Mouse (Mus musculus): ENCODE data around the gene Tspan33. TPM values are rescaled to one million over a fixed set of nuclear protein-coding genes. Genes with fewer than 3 reads are reported as not detected.
"Not testable (repeated sequence)": the region's sequence is repeated elsewhere in the genome, so short reads cannot be mapped to it uniquely, and the experiment has no call there.

Gene Tspan33
- polyA plus RNA-seq, 1 experiment from 2014 or later = 11.9 TPM

DNA sequence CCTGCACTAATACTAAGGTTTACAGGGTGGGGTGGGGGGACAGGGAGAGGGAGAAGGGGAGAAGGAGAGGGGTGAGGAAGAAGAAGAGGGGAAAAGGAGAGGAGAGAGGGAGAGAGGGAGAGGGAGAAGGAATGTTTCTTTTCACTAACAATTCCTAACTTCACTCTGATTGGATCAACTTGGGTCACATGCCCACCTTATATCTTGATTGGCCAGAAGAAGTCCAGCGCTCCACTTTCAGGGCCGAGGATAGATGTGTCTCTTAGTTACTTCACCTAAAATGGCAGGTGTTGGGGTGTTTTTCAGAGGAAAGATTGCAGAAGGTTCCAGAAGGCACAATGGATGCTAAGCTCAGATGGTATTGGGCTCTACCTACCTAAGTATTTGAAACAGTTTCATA, 20.3 kb upstream of the Tspan33 start:
- ATAC-seq (ENCODE audit: insufficient number of reproducible peaks, low FRiP score) = no peak
- H3K27ac ChIP-seq (ENCODE audit: poor library complexity, severe bottlenecking) = no peak overlapping the region
- WGBS = 38% methylated on average over 2 of the region's 2 CpGs

DNA sequence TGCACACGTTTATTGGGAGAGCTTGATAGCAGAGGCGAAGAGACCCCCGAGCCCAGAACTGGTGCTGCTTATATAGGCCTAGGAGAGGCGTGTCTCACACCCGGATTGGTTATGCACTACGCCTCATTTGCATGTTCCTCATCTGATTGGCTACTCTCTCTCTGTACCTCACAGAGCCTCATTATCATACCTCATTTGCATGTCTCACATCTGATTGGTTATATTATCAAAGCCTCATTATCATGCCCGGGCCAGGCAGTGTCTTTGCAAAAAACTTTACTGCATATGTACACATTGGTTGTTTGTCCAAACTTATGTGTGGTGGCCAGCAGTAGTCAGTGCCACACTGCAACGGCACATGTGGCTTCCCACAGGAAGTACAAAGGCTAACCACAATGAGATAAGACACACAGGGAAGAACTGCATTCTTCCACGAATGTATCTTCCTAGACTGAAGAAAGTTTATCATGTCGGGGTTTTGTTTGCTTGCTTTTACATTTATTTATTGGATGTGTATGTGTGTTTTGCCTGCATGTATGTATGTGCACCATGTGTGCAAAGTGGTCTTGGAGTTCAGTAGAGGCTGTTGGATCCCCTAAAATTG, 14.0 kb upstream of the Tspan33 start:
- H3K27me3 ChIP-seq (replicated peaks); H3K36me3 ChIP-seq; H3K9ac ChIP-seq; H3K9me3 ChIP-seq (replicated peaks); H3K27ac ChIP-seq (ENCODE audit: poor library complexity, severe bottlenecking); H3K4me3 ChIP-seq; H3K4me1 ChIP-seq (replicated peaks); ATAC-seq (ENCODE audit: insufficient number of reproducible peaks, low FRiP score); H3K4me2 ChIP-seq: not testable (repeated sequence)
- WGBS = 79% methylated on average over 10 of the region's 10 CpGs

More for the DNA sequence above, 20.3 kb upstream of the Tspan33 start:
- Histone ChIP-seq H3K9ac (no peak overlapping the region), H3K36me3 (no peaks in the 10 kb centered on the region), H3K4me2 (no peak overlapping the region), H3K4me3 (no peak overlapping the region), H3K9me3 (replicated peaks) (no peaks in the 10 kb centered on the region), H3K4me1 (replicated peaks) (peaks cover 10% of the 10 kb centered on the region; the same call in 1 of the 2 replicates), H3K27me3 (replicated peaks) (no peaks in the 10 kb centered on the region)

DNA sequence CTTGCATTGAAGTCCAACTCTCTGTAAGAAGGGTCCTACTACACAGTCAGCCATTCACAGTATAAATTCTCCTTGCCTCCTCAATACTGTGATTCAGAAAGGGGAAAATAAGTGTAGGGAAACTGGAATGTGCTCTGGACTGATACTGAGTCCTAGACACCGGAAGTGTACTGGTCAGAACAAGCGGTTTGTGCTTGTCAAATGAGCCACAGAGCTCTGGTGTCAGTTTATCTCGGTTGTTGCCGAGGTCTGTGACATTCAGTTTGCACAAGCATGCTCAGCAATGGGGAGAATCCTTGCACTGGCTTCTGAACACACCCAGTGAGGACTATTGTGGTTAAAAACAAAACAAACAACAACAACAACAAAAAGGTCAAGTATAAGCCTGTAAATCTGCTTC, 12.2 kb upstream of the Tspan33 start:
- H3K9ac ChIP-seq = no peak overlapping the region
- ATAC-seq (ENCODE audit: insufficient number of reproducible peaks, low FRiP score) = no peak
- H3K27me3 ChIP-seq (replicated peaks) = no peaks in the 10 kb centered on the region
- H3K4me2 ChIP-seq = no peak overlapping the region
- H3K4me1 ChIP-seq (replicated peaks) = no peaks in the 10 kb centered on the region
- H3K27ac ChIP-seq (ENCODE audit: poor library complexity, severe bottlenecking) = no peak overlapping the region
- WGBS = 46% methylated on average over 4 of the region's 4 CpGs
- H3K36me3 ChIP-seq = no peaks in the 10 kb centered on the region
- H3K9me3 ChIP-seq (replicated peaks) = no peaks in the 10 kb centered on the region
- no peak overlapping the region for H3K4me3 ChIP-seq

DNA sequence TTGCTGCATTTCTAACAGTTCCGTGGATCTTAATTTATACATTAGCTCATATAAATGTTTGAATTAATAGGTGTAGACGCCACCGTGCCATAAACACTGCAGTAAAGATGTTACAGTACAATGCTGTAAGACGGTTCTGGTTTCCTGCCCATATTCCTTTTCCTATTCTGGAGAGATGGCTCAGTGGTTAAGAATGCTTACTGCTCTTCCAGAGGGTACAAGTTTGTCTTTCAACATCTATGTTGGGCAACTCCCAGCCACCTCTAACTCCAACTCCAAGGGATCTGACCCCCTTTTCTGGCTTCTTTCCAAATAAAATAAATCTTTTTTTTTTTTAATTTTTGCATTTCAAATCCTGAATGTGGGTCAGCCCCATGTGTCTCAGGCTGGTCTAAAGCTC, 9.3 kb upstream of the Tspan33 start:
- no peak overlapping the region for H3K9ac ChIP-seq
- no peaks in the 10 kb centered on the region for H3K36me3 ChIP-seq
- H3K27ac ChIP-seq (ENCODE audit: poor library complexity, severe bottlenecking) = no peak overlapping the region
- no peak overlapping the region for H3K4me3 ChIP-seq
- H3K27me3 ChIP-seq (replicated peaks) = no peaks in the 10 kb centered on the region
- WGBS = 78% methylated on average over 4 of the region's 4 CpGs
- no peaks in the 10 kb centered on the region for H3K9me3 ChIP-seq (replicated peaks)
- H3K4me1 ChIP-seq (replicated peaks) = no peaks in the 10 kb centered on the region
- ATAC-seq (ENCODE audit: insufficient number of reproducible peaks, low FRiP score) = no peak
- H3K4me2 ChIP-seq = no peak overlapping the region

DNA sequence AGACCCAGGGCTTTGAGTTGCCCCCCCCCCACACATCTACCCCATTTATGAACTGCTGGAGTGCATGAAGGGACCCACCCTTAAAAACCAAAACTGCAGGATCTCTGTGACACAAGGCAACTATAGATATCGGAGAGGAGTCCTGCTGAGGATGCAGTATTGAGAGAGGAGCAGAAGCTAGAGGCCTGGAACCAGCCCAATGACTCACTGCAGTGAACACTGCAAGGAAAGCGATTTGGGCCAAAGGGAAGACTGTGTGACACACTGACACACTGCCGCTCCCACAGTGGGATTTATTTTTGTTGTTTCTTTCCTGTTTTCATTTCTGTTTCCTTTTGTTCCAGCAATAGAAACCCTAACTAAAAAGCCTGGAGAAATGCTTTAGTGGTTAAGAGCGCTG, 8.1 kb upstream of the Tspan33 start:
- no peaks in the 10 kb centered on the region for H3K9me3 ChIP-seq (replicated peaks)
- H3K4me1 ChIP-seq (replicated peaks) = no peaks in the 10 kb centered on the region
- peaks cover 1% of the 10 kb centered on the region for H3K27me3 ChIP-seq (replicated peaks)
- H3K9ac ChIP-seq = no peak overlapping the region
- WGBS = 84% methylated on average over 4 of the region's 4 CpGs
- no peaks in the 10 kb centered on the region for H3K36me3 ChIP-seq
- no peak for ATAC-seq (ENCODE audit: insufficient number of reproducible peaks, low FRiP score)
- H3K27ac ChIP-seq (ENCODE audit: poor library complexity, severe bottlenecking) = no peak overlapping the region
- no peak overlapping the region for H3K4me2 ChIP-seq
- H3K4me3 ChIP-seq = no peak overlapping the region

DNA sequence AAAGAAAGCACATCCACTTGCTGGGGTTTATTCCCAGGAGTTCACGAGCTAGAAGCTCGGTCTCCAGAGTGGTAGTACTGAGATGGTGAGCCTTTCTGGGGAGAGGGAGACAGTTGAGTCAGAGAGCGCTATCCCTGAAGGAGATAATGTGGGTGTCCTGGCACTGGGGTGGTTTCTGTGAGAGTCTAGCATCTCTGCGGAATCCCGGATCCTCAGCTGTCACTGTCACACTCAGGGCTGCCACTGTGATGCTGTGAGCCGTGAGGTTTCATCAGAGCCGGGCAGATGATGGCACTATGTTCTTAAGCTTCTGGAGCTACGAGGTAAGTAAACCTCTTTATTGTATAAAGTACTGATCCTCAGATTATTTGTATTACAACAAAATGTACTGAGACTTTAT, 4.6 kb upstream of the Tspan33 start:
- H3K27ac ChIP-seq (ENCODE audit: poor library complexity, severe bottlenecking) = no peak overlapping the region
- H3K36me3 ChIP-seq = no peaks in the 10 kb centered on the region
- peaks cover 3% of the 10 kb centered on the region; the same call in 1 of the 2 replicates for H3K4me1 ChIP-seq (replicated peaks)
- 64% methylated on average over 8 of the region's 8 CpGs for WGBS
- H3K4me3 ChIP-seq = no peak overlapping the region
- H3K4me2 ChIP-seq = no peak overlapping the region
- no peaks in the 10 kb centered on the region for H3K9me3 ChIP-seq (replicated peaks)
- H3K9ac ChIP-seq = no peak overlapping the region
- no peak for ATAC-seq (ENCODE audit: insufficient number of reproducible peaks, low FRiP score)
- peaks cover 24% of the 10 kb centered on the region for H3K27me3 ChIP-seq (replicated peaks)

DNA sequence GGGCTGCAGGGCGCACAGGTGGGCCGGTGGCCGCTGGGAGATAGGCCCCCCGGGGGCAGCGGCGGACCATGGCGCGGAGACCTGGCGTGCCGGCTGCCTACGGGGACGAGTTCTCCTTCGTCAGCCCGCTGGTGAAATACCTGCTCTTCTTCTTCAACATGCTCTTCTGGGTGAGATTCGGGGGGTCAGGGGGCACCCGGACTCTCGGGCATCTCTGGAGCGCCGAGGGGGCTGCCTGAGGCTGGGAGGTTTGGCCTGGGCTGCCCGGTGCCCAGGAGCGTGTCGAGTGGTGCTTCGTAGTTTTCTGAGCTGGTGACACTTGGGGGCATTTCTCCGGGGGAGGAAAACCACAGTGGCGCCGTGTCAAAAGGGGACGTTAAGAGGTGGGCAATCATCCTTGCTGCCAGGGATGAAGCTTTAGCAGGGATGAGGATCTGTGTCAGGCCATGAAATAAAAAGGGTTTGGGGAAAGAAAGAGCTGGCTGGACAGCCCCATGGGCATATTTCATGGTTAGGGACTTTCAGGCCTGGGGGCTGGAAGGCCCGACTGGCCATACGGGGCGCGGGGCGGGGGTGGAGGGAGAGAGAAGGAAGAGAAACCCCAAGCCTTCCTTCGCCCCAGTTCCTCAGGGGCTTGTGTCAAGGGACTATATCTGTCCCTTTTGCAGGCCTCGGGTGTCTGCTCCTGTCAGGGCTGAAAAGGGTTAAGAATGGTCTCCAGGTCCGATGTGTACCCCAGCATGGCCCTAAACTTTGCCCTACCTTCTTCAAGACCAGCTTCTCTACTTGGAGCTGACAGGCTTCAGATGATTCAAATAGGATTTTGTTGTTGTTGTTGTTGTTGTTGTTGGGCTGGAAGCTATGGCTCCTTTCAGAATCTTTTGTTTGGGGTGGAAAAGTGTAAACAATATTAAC, 610 bp downstream of the Tspan33 start:
- H3K27me3 ChIP-seq (replicated peaks) = peaks cover 41% of the 10 kb centered on the region
- H3K27ac ChIP-seq (ENCODE audit: poor library complexity, severe bottlenecking) = no peak overlapping the region
- H3K4me1 ChIP-seq (replicated peaks) = peaks cover 18% of the 10 kb centered on the region
- ATAC-seq (ENCODE audit: insufficient number of reproducible peaks, low FRiP score) = no peak
- peak overlapping the region; percentile 93 for H3K4me3 ChIP-seq
- H3K36me3 ChIP-seq = no peaks in the 10 kb centered on the region
- peak overlapping the region; percentile 93 for H3K9ac ChIP-seq
- H3K4me2 ChIP-seq = peak overlapping the region; percentile 99
- WGBS = 8% methylated on average over 35 of the region's 35 CpGs
- H3K9me3 ChIP-seq (replicated peaks) = no peaks in the 10 kb centered on the region

DNA sequence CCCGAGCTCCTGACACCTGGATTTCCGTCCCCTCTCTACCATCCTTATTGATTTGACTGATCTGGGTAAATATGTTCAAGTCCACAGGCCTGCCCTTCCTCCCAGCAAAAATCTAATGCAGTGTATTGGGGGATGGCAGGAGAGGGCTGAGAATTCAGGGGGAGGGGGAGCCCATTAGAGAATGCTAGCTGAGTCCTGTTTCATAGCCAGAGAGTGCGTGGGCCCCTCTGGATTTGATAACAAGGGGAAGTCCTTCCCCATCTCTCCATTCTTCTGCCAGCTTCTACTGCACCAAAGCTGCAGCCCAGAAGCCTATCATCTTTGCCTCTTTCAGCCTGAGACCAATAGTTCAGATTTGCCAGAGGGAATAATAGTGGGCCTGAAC, 1.3 kb downstream of the Tspan33 start:
- peak overlapping the region; percentile 93 for H3K4me3 ChIP-seq
- H3K36me3 ChIP-seq = no peaks in the 10 kb centered on the region
- peak overlapping the region; percentile 93; the same call in 1 of the 2 replicates for H3K9ac ChIP-seq
- no peak for ATAC-seq (ENCODE audit: insufficient number of reproducible peaks, low FRiP score)
- H3K27me3 ChIP-seq (replicated peaks) = peaks cover 41% of the 10 kb centered on the region
- peak overlapping the region; percentile 41; the same call in 1 of the 2 replicates for H3K27ac ChIP-seq (ENCODE audit: poor library complexity, severe bottlenecking)
- H3K4me1 ChIP-seq (replicated peaks) = peaks cover 18% of the 10 kb centered on the region
- H3K9me3 ChIP-seq (replicated peaks) = no peaks in the 10 kb centered on the region
- H3K4me2 ChIP-seq = peak overlapping the region; percentile 99
- 46% methylated on average over 3 of the region's 3 CpGs for WGBS

DNA sequence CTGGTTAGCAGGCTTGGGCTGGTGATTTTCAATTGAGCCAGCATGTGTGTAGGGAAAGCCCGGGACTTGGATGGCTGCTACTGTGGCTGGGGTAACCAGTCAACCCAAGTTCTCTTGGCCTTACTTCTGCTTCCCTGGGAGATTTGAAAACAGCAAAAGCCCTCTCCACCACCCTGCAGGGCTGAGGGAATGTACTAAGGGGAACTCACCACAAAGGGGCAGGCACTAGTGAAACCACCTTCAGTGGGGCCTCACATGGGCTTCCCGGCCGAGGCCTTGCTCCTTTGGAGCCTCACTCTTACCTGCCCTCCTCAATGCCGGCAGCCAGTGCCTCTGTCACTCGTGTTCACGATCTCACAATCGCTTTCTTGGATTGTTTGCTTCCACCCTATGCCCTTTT, 2.0 kb downstream of the Tspan33 start:
- no peaks in the 10 kb centered on the region for H3K9me3 ChIP-seq (replicated peaks)
- no peak for ATAC-seq (ENCODE audit: insufficient number of reproducible peaks, low FRiP score)
- 65% methylated on average over 7 of the region's 7 CpGs for WGBS
- peaks cover 18% of the 10 kb centered on the region for H3K4me1 ChIP-seq (replicated peaks)
- H3K9ac ChIP-seq = no peak overlapping the region
- H3K27ac ChIP-seq (ENCODE audit: poor library complexity, severe bottlenecking) = no peak overlapping the region
- peak overlapping the region; percentile 99 for H3K4me2 ChIP-seq
- H3K27me3 ChIP-seq (replicated peaks) = peaks cover 39% of the 10 kb centered on the region
- no peaks in the 10 kb centered on the region for H3K36me3 ChIP-seq
- peak overlapping the region; percentile 93 for H3K4me3 ChIP-seq

DNA sequence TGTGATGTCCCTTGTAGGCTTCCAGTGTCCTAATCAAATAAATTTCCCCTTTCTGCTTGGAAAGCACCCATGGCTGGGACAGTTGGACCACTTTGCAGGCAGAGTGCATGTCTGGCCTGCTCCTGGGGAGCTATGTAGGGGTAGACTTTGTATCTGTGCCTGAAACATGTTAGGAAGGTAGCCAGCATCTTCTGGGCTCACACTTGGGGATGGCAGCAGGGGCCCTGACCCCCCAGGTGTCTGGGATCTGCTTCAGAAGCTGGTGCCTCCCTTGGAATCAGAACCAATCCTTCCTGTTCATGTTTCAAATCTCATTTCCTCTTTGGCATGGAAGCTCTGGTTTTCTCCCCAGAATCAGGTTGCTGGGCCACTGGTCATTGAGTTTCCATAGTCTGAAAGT, 3.1 kb downstream of the Tspan33 start:
- ATAC-seq (ENCODE audit: insufficient number of reproducible peaks, low FRiP score) = no peak

DNA sequence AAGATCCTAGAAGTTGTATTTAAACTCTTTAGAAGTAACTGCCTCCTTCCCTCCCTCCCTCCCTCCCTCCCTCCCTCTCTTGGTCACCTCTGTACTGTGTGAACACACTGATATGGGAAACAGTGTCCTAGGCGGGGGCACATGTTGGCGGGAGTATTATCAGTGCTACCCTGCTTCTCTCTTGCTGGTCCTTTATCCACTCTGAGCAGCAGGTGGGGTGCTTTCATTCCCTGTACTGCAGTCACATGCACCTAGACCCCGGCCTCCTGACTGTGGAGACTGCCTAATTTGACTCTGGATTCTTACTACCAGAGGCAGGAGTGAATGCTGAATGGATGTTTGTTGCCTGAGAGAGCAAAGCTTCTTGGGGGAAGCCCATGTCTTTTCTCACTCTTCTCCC, 3.5 kb downstream of the Tspan33 start:
- H3K4me2 ChIP-seq = peak overlapping the region; percentile 6; the same call in 1 of the 2 replicates
- no peak overlapping the region for H3K4me3 ChIP-seq
- no peak overlapping the region for H3K9ac ChIP-seq
- no peaks in the 10 kb centered on the region for H3K36me3 ChIP-seq
- H3K4me1 ChIP-seq (replicated peaks) = peaks cover 18% of the 10 kb centered on the region
- 41% methylated on average over 3 of the region's 3 CpGs for WGBS
- peaks cover 25% of the 10 kb centered on the region for H3K27me3 ChIP-seq (replicated peaks)
- H3K27ac ChIP-seq (ENCODE audit: poor library complexity, severe bottlenecking) = peak overlapping the region; percentile 62; the same call in 1 of the 2 replicates
- ATAC-seq (ENCODE audit: insufficient number of reproducible peaks, low FRiP score) = peak; percentile 85
- no peaks in the 10 kb centered on the region for H3K9me3 ChIP-seq (replicated peaks)

More for the DNA sequence above, 3.1 kb downstream of the Tspan33 start:
- no peak overlapping the region for H3K4me3 ChIP-seq
- peaks cover 29% of the 10 kb centered on the region for H3K27me3 ChIP-seq (replicated peaks)
- H3K4me2 ChIP-seq = peak overlapping the region; percentile 38
- H3K36me3 ChIP-seq = no peaks in the 10 kb centered on the region
- no peak overlapping the region for H3K9ac ChIP-seq
- 0 out of 2 replicates have a peak overlapping the region, but pooled peaks have one; percentile 28 for H3K27ac ChIP-seq (ENCODE audit: poor library complexity, severe bottlenecking)
- H3K4me1 ChIP-seq (replicated peaks) = peaks cover 18% of the 10 kb centered on the region
- H3K9me3 ChIP-seq (replicated peaks) = no peaks in the 10 kb centered on the region
